Mouse (Mus musculus): ENCODE measurements around the gene Bhlhe23.

GRCm38 (mm10) chr2:180794422-180794821, 17.7 kb upstream of the Bhlhe23 start:
- no peak for TF ChIP-seq CTCF (IDR thresholded peaks at IDR 0.05; ENCODE audit: low read depth)
- TF ChIP-seq EP300 (IDR thresholded peaks at IDR 0.05; ENCODE audit: low read depth) = no peak

Measured in liver, embryonic 14.5 days (tissue).